Mouse (Mus musculus): ENCODE results near the gene Cops6. TPM values are rescaled to one million over a fixed set of nuclear protein-coding genes. Genes with fewer than 3 reads are reported as not detected.

The Cops6 gene
- 59.9 and 71.7 TPM in 2 replicates for polyA plus RNA-seq (2012; rRNA removed)

DNA sequence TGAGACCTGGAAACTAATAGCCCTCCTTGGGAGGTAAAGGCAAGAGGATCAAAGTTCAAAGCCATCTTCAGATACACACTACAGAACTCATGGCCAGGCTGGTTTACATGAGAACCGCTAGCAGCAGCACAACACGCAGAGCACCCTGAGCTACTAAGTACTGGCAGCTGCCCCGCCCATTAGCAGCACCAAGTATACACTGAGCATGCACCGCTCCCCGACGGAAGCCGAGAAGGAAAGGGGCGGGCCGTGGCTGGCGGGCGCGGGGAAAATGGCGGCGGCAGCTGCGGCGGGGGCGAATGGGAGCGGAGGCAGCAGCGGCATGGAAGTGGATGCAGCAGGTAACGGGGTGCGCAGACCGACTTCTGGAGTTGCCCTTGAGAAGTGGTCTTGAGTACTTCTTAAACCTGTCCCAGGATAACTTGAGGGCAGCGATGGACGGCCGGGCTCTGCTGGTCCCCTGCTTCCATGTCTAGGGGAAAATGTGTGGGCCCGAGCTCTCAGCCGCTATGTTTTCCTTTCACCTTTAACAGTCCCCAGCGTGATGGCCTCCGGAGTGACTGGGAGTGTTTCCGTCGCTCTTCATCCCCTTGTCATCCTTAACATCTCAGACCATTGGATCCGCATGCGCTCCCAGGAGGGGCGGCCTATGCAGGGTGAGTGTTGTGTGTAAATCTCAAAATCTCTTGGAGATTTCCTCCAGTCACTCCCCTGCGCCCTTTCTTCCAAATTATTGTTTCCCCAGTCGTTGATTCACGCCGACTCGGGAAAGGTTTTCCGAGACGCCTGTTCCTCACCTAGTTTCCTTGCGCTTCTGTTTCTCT is at the start of gene Cops6:
Gene Cops6, plus strand, starts transcription at position 230 of the 824 bp plus-strand sequence.

DNA sequence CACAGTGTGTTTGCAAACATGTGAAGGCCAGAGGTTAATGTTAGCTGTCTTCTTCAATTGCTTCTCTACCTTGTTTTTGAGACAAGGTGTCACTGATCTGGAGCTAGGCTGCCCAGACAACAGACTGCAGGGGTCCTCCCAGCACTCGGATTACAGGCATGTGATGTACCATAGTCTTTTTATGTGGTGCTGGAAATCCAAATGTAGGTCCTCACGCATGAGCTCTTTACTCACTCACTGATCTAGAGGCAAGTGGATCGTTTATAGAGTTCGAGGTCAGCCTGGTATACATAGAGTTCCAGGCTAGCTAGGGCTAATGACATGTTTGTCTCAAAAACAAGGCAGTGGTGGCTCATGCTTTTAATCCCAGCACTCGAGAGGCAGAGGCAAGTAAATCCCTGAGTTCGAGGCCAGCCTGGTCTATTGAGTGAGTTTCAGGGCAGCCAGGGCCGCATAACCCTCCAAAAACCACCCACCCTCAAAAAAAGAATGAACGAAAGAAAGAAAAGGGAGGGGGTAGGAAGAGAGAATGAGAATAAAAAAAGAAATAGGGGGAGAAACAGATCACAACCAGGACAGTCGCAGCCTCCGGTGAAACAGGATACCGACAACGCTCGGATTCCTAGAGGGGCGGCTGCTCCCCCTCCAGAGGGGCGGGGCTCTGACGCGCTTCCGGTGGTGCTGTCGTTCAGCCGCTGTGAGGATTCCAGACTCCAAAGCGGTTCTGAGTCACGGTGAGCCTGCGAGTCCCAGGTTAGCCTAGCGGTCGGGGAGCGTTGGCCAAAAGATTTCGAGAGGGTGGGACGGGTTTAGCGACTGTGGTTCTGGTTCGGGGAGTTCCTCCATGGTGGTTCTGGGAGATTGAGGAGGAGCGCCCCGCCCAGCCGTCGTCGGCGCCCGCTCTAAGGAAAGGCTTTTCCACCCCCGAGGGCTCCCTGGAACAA is 44.3 kb upstream of the Cops6 start, which contains the start of gene Zscan21:
Gene Zscan21, plus strand, starts transcription at position 649 of the 944 bp plus-strand sequence.

GRCm38 (mm10) chr5:138155443-138155976 is 5.4 kb upstream of the Cops6 start, which contains the start of gene Zfp113:
Gene Zfp113 (minus strand): TSS chr5:138155744.

GRCm38 (mm10) chr5:138171695-138172491 is 11.0 kb downstream of the Cops6 start, which contains the start of the genes Ap4m1 and Mcm7:
Gene Ap4m1 (plus strand): TSS chr5:138172002.
Gene Mcm7 (minus strand): TSS chr5:138172422.

DNA sequence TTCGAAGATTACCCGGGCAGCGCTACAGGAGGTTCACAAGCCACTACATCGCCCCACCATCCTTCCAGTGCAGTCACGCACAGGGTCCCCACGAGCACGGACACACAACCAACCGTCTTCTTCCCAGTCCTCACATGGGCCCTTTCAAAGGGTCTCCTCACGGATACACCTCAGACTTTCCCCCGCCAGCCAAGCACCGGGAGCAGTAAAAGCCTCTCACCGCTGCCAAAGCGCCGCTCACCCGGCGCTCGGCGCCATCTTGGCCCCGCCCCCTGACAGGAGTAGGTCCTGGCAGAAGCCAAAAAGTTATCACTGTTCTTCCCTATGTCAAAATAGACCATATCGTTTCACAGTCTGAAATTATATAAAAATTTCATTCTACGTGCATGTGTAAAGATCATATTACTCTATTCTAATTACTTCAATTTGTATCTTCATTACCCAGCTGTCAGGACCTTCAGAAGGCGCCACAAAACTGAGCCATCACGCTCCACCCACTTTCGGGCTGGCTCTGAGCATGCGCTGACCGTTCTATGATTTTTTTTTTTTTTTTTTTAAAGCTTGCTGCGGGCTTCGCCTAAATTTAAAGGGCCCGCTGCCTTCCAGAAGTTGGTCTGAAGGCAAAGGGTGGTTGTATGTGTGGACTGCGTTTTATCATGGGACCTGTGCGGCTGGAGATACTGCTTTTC is 26.2 kb downstream of the Cops6 start, which contains the start of the genes Taf6 and Cnpy4:
Gene Taf6, minus strand, starts transcription at position 502 of the 689 bp plus-strand sequence.
Gene Cnpy4, plus strand, starts transcription at position 536 of the 689 bp plus-strand sequence.

GRCm38 (mm10) chr5:138193771-138194727 is 33.2 kb downstream of the Cops6 start, which contains the start of gene Mblac1:
Gene Mblac1 (plus strand): TSS chr5:138194314.

Other genes with a start within 250 kb of the Cops6 start
- 0.98 and 1.0 TPM in 2 replicates for gene Cyp3a13, start 239.5 kb upstream of the Cops6 start, polyA plus RNA-seq (2012; rRNA removed)
- 0.01 TPM in 2 replicates for gene Gjc3, start 198.0 kb upstream of the Cops6 start, polyA plus RNA-seq (2012; rRNA removed)
- gene Azgp1, start 179.6 kb upstream of the Cops6 start, polyA plus RNA-seq (2012; rRNA removed): 2.0 and 2.4 TPM in 2 replicates
- gene Smok3a, start 139.8 kb upstream of the Cops6 start, polyA plus RNA-seq (2012; rRNA removed): not detected in 2 replicates
- gene Smok3b, start 139.6 kb upstream of the Cops6 start, polyA plus RNA-seq (2012; rRNA removed): not detected in 2 replicates
- gene Smok3c, start 107.9 kb upstream of the Cops6 start, polyA plus RNA-seq (2012; rRNA removed): not detected in 2 replicates
- gene Zkscan1, start 76.0 kb upstream of the Cops6 start, polyA plus RNA-seq (2012; rRNA removed): 2.4 and 2.7 TPM in 2 replicates
- gene Zscan21, start 44.2 kb upstream of the Cops6 start, polyA plus RNA-seq (2012; rRNA removed): 8.4 and 8.6 TPM in 2 replicates
- 1.1 and 1.3 TPM in 2 replicates for gene Zfp113, start 5.3 kb upstream of the Cops6 start, polyA plus RNA-seq (2012; rRNA removed)
- gene Ap4m1, start 10.9 kb downstream of the Cops6 start, polyA plus RNA-seq (2012; rRNA removed): 11.7 and 12.6 TPM in 2 replicates
- 136 TPM in 2 replicates for gene Mcm7, start 11.4 kb downstream of the Cops6 start, polyA plus RNA-seq (2012; rRNA removed)
- 26.7 and 32.9 TPM in 2 replicates for gene Taf6, start 26.4 kb downstream of the Cops6 start, polyA plus RNA-seq (2012; rRNA removed)
- gene Cnpy4, start 26.4 kb downstream of the Cops6 start, polyA plus RNA-seq (2012; rRNA removed): 10.2 and 10.4 TPM in 2 replicates
- 1.9 TPM in 2 replicates for gene Mblac1, start 33.2 kb downstream of the Cops6 start, polyA plus RNA-seq (2012; rRNA removed)
- gene Nxpe5, start 64.8 kb downstream of the Cops6 start, polyA plus RNA-seq (2012; rRNA removed): 0.07 and 0.16 TPM in 2 replicates
- gene Lamtor4, start 94.4 kb downstream of the Cops6 start, polyA plus RNA-seq (2012; rRNA removed): 34.9 and 35.6 TPM in 2 replicates
- gene BC037034, start 103.0 kb downstream of the Cops6 start, polyA plus RNA-seq (2012; rRNA removed): 19.6 and 21.8 TPM in 2 replicates
- 0.02 TPM in 1 of 2 replicates, not detected in the other for gene Gal3st4, start 111.8 kb downstream of the Cops6 start, polyA plus RNA-seq (2012; rRNA removed)
- gene Gm43720, start 118.9 kb downstream of the Cops6 start, polyA plus RNA-seq (2012; rRNA removed): 0.02 TPM in 1 of 2 replicates, not detected in the other
- gene Gpc2, start 118.9 kb downstream of the Cops6 start, polyA plus RNA-seq (2012; rRNA removed): 1.4 and 2.2 TPM in 2 replicates
- 2.3 and 4.1 TPM in 2 replicates for gene Stag3, start 119.2 kb downstream of the Cops6 start, polyA plus RNA-seq (2012; rRNA removed)
- gene Pvrig, start 180.9 kb downstream of the Cops6 start, polyA plus RNA-seq (2012; rRNA removed): 0.26 and 0.29 TPM in 2 replicates